Mouse (Mus musculus) layer of hippocampus, adult 9-11 months (tissue): ENCODE measurements around the gene Rhcg.

ENCODE experiments used
- DNase-seq: peaks from one replicate; pipeline ENCODE4 v3.0.0; 2022

Gene Rhcg

DNA sequence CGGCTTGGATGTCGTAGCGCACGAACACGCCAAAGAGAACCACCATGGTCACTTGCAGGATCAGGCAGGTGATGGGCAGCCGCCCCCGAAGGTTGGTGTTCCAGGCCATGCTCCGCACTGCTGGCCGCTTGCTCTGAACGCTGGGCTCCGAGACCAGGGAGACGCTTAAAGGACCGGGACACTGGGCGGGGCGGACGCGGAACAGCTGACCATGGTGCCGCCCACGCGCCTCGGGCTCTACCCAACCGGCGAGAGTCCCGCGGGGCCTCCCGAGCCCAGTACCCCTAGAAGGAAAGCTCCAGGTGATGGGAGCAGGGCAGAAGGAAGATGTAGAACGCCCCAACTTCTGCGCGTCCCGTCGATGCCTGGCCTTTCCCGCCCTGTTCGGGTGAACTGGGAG is at the start of gene Rhcg:
Rhcg (minus strand) TSS at position 240 of the 400 bp plus-strand sequence.
- no peak for DNase-seq

DNA sequence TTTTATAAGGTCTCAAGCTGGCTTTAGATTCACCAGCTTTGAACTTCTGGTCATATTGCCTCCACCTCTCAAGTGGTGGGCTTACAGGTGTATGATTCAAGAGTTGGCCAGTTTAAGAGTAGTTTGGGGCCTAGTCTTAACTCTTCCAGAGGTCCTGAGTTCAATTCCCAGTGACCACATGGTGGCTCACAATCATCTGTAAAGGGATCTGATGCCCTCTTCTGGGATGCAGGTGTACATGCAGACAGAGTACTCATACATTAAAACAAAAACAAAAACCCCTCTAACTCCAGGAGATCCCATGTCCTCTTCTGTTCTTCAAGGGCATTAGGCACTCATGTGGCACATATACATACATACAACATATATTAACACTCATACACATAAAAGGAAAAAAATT is 49.2 kb upstream of the Rhcg start:
- DNase-seq, result no peak

DNA sequence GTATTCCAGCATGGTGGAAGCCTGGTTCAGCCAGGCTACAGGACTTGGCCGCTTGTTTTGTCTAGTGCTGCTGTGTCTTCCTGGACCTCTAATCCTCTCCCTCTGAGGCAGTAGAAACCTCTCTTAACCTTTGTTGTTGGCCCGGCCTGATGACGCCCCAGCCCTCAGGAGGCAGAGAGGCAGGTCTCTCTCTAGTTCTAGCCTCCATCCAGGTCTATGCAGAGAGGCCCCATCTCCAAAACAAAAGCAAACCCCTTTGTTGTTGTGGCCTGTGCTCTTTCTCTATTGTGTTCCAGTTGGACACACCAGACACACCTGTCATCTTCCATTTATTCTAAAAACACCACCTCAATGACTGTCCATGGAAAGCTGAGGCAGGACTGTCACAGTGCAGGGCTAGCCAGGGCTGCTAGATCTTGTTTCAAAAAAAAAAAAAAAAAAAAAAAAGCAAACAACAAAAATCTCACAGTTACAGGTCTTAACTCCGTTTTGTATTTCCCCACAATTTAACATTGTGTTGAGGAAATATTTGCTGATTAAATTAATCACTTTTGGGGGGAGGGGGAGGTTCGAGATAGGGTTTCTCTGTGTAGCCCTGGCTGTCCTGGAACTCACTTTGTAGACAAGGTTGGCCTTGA is 43.9 kb upstream of the Rhcg start:
- no peak for DNase-seq

DNA sequence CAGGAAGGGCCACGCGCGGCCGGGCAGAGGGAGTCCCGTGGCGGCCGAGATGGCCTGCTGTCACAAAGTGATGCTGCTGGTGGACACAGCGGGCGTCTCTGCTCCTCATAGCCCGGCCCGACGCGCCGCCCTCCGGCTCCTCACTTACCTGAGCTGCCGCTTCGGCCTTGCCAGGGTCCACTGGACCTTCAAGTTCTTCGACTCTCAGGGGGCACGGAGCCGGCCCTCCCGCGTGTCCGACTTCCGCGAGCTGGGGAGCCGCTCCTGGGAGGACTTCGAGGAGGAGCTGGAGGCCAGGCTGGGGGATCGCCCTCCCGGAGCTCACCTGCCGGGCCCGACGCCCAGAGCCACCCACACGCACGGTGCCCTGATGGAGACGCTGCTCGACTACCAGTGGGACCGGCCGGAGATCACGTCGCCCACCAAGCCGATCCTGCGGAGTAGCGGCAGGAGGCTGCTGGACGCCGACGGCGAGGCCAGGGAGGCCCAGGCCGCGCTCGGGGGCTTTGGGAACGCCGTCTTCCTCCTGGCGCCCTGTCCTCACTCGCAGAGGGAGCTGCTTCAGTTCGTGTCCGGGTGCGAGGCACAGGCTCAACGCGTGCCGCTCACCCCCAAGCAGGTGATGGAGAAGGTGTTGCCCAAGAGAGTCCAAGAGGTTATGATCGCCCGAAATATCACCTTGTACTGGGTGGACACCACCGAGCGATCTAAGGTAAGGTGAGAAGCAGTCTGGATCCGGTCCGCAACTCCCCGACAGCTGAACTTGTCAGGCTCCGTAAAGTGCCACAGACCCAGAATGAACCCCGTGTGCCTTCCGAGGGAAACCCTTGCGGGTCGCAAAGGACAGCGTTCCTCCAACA is 43.1 kb upstream of the Rhcg start:
- DNase-seq, result no peak

DNA sequence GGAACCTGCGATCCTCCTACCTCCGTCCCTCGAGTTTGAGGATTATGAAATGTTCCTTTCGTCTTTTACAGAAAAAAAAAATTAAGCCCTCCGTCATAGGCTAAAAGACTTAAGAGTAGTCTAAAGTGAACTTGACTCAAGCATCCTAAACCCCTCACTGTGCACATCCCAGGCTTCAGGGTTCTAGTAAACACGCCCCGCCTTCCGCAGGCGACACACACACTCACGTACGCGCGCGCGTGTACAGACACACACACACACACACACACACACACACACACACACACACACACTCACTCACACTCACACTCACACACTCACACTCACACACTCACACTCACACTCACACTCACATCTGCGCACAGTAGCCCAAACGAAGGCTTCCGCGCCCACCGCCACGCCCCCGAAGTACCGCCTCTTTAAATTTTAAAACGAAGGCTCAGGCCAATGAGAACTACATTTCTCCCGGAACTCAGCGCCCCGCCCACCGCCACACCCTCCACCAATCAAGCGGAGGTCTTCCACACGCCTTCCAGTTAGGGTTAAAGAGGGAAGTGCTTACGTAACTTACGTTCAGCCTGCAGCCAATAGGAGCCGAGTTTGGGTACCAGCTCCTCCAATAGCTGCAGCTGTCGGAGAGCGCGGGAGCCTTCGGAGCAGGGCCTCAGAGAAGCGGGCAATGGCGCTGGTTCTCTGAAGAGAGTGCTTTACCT is 42.3 kb upstream of the Rhcg start, which contains the start of gene Ticrr:
Ticrr (plus strand) TSS at position 619 of the 713 bp plus-strand sequence.
- DNase-seq, result peak; percentile 96

DNA sequence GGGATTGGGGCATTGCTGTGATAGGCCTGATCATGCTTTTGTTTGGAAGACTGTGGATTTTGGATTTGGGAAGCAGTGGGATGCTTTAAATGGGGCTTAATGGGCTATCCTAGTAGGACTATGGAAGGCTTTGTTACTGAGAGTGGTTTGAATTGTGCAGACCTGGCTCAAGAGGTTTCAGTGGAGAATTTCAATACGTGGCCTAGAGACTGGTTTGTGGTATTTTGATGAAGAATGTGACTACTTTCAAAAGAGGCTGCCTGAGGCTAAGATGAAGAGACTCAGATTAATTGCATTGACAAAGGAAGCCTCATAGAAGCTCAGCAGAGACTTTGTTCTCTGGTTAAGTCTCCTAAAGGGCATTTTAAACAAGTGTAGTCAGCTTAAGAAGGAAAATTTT is 37.1 kb upstream of the Rhcg start:
- DNase-seq, result no peak

DNA sequence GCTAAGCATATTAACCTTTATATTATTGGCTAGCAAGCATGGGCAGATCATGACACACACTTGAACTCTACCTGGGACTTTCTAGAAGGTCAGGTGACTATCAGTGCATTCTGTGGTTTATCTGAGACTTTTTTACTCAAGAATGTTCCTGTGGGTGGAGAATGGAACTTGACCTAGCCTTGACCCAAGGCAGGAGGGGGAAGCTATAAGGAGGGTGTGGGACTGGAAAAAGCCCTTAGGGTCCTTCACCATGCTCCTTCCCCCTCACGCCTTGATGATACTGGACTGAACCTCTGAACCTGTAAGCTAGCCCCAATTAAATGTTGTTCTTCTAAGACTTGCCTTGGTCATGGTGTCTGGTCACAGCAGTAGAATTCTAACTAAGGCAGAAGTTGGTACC is 36.7 kb upstream of the Rhcg start:
- DNase-seq, result no peak

DNA sequence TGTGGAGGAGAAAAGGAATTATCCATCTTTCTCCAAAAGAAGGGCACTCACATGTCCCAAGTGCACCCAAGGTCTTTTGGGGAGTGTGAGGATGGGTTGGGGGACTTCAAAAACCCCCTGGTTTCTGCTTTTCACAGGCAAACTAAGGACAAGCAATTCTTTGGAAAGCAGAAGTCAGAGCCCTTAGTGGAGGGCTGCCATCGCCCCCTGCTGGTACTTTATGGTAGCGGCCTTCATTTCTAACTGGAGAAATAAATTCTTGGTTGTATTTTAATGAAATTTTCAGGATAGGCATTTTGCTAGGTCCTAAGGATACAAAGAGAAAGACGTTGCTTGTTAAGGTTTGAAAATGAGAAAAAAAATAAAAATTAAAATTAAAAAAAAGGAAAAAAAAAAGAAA is 31.5 kb upstream of the Rhcg start:
- no peak for DNase-seq

DNA sequence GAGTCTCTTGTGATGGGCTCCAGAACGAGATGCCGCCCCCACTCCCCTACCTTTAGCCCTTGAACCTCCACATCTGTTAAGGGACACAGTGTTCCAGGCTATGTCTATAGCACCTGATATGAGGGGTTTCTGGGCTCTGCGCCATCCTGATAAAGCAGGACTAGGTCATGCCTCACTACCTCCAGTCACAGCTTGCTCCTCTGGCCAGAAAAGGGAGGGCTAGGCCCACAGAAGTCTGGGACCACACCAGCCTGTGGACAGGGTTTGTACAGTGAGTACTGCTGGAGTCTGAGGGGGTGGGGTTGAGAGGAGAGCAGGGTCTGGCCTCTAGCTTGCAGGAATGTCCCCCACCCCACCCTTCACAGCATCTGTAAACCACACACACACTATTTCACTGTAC is 29.8 kb upstream of the Rhcg start:
- DNase-seq, result no peak

DNA sequence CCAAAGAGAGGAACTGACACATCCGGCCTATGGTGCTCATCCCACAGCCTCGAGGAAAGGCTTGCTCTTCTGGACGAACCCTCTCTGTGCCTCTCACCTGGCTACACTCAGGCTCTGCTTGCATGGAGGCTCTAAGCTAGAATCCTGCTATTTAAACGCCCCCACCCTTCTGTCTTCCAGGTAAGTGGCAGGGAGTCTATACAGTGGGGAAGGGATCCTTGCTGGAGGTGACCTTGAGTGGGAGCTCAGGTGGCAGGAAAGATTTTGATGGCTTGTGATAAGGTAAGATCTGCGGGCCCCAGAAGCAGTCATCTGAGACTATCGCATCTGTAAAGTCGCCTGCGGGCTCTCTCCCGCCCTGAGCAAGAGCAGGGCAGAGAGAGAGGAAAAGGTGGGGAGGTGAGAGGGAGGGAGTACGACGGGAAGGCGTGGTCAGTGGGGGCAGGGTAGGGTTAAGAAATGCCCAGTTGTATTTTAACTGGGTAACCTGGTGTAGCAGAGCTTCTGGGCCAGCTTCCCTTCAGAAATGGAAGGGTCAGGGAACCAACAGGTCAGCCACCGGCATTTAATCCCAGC is 14.4 kb upstream of the Rhcg start:
- DNase-seq, result no peak

DNA sequence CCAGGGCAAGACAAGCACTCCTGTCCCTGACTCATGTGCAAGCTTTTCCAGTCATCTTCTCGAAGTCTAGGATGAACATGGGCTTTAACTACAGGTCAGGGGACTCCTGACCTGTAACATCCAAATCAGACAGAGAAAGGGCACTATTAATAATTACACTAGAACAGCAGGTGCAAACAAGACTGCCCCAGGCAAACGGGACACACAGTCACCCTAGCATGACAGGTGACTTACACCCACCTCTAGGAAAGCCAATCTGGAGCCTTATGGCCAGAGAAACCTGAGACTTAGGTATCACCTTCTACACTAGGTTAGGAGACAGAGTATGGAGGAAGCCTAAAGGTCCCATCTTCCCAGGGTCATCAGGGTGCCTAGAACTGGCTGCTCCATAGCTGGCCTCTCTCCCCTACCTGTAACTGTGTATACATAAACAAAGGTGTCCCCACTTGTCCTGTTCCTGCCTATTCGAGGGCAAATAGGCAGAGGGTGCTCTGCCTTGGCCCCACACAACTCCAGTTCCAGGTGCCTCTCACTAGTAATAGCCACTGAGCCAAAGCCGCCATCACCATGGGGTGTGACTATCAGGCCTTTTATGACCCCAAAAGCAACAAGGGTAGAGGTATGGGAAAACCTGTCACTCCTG is 10.9 kb upstream of the Rhcg start:
- no peak for DNase-seq

DNA sequence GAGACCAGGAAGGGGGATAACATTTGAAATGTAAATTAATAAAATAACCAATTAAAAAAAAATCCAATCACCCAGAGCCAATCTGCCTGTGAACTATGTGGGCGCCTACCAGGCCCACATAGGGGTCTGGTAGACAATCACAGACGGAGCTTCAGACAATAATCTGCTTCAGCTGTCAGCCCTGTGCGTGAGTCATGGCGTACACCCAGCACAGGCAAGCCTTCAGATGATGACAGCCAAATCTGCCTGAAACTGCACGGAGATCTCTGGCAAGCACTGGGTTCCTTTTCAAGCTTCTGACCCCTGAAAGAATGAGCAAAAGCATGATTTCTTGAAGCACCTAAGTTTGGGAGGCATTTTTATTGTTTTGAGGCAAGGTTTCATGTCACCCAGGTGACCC is 8.7 kb upstream of the Rhcg start:
- DNase-seq, result peak; percentile 47

DNA sequence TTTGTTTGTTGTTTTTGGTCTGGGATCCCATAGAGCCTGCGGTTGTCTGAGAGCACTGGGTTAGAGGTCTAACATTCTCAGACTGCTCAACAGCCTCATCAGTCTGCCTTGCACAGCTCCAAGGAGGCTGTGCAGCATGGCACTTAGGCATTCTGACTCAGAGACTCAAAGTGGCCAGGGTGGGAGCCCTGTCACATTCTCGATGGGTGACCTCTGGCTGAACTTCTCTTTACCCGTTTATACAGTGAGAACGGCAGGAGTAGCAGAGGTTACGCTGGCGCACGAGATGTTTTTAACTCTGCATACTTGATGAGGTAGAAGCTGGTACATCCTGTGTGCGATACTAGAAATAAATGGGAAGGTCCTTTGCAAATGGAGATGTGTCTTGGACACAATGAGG is 5.6 kb upstream of the Rhcg start:
- DNase-seq, result no peak

DNA sequence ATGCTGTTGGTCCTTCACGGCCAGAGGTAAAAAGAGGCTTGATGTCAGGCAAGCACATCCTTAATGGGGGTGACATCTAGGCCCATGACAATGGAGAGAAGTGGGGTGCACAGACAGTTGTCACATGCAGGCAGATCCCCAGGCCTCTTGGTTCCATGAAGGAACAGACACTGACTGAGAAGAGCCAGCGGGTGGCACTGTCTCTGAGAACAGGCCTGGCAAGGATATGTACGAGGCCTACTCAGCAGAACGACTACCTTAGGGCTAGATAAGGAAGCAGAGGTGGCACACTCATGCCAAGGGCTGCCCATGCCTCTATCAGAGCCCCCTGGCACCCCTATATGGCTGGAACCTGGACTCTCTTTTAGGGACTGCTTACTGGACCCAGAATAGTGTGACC is 2.0 kb upstream of the Rhcg start:
- no peak for DNase-seq

DNA sequence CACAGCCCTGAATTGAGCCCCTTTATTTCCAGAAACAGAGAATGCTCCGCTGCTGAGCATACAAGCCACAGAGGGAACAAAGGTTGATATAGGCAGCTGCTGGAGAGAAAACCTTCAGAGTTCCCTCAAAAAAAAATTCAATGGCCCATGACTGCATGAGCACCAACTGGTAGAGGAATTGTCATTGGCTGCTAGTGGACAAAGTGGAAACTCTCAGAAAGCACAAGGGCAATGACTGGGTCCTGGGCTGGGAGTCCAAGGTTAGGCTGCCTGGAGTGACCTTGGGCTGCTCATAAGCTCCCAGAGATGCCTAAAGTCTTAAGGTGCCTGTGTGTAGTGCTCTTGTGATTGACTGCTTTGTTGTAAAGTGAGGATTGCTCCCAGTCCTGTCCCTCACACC is 1.5 kb downstream of the Rhcg start:
- no peak for DNase-seq

DNA sequence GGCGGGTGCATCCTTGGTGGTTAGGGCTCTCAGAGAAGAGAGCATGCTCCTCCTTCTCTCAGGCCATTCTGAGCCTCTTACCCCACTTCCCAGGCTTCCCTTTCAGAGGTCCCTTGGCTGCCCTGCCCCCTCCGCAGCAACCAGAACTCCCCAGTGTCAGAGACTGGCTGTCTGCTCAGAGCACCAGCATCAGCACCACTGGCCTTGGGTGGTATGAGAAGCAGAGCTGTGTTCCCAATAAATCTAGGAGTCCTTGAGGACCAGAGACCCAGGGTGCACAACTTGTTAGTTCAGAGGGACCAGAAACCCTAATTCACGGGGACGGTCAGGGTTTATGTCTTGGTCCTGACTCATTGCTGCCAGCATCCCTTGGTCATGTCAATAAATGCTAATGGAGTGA is 2.4 kb downstream of the Rhcg start:
- DNase-seq, result no peak

DNA sequence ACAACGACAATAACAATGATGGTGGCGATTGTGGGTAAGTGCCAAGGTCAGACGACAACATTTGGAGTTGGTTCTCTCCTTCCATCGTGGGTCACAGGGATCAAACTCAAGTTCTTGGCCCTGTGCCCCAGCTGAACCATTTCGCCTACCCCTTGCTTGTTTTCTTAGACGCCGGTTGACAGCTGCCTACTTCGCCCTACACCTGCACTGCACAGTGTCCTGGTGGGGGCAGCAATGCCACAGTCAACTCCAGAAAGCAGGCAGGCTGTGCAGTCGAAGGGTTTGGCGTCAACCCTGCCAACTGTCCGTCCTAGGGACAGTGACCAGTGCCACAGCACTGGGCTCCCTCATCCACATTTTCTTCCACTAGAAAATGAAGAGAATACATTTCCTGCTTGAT is 4.1 kb downstream of the Rhcg start:
- DNase-seq, result no peak

DNA sequence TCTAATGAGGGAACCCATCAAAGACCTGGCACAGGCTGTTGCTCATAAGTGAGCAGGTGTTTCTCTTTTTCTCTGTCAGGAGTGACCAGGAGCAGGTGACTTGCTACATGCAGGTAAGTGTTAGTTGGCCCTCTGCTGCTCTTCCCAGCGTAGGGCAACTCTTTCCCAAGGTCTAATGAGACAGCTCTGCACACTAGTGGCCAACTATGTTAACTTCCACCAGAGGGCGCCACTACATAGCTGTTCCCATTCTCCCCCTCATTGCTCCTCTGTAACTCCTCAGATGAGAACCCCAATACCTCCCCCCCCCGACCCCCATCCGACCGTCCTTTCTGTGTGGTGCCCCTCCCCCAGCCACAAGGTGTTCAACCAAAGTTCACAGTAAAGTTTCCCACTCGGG is 4.7 kb downstream of the Rhcg start:
- DNase-seq, result no peak

DNA sequence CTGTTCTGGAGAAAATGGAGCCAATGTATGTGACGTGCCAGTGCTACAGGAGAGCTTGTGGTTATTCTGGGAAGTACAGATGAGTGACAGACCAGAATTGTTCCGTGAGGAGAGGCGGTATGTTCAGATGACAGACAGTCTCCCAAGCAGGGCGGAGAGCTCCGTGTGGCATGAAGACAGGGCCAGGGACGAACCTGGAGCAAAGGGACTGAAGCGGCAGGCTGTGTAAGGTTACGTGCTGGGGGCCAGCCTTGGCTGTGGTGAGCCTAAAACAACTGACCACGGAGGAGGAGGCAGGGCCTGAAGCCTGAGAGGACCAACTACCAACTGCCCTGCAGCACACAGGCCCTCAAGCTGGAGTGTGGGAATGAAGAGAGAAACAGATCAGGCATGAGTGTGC is 5.6 kb downstream of the Rhcg start:
- DNase-seq, result no peak

DNA sequence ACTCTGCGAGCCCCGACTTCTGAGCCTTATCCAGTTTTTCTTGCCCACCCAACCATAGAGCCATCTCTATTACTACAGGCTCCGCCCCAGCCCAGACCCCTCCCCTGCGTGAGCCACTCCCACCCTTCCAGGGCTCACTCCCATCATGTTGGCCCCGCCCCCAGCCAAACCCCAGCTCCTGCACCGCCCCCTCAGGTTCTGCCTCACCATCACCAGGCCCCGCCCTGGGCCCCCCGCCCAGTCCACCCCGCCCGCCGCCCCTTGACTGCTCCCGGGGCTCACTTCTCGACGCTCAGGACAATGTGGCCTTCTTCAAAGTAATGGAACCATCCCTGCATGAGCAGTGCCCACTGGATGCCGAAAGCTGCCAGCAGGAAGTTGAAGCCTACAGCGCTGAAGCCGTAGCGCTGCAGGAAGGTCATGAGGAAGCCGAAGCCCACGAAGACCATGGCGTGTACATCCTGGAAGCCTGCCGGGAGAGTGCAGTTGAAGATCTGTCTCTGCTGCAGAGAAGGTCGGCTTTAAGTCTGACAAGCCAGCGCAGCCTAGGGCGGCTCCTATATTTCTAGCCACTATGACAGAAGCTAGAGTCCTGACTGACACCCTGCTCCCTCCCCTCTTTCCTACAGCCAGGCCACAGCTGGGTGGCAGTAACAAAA is 10.1 kb downstream of the Rhcg start:
- no peak for DNase-seq

DNA sequence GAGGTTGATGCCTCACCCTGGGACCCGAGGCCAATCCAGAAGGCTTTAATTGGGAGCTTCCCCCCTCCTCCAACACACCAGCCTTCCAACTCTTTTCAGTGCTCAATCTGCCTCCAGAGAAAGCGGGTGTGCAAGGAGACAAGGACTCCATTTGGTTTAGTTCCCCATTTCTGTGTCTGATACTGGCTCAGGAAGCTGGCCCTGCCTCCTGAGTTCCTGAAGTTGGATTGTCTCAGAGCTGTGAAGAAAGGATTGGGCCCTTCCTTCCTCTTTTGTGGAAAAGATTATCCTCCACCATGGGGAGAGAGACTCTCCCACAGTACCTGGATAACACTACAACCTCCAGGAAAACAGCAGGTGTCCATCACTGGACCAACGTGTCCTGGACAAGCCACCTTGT is 10.7 kb downstream of the Rhcg start:
- DNase-seq, result no peak

DNA sequence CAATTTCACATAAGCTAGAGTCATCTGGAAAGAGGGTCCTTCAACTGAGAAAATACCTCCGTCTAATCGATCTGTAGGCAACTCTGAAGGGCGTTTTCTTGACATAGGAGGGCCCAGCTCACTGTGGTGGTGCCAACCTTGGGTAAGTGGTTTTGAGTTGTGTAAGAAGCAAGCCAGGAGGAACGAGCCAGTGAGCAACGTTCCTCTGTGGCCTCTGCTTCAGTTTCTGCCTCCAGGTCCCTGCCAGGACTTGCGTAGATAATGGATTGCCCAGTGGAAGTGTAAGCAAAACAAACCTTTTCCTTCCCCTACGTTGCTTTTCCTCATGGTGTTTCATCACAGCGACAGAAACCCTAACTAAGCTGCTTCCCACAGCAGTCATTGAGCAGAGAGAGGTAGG is 15.5 kb downstream of the Rhcg start:
- DNase-seq, result no peak

DNA sequence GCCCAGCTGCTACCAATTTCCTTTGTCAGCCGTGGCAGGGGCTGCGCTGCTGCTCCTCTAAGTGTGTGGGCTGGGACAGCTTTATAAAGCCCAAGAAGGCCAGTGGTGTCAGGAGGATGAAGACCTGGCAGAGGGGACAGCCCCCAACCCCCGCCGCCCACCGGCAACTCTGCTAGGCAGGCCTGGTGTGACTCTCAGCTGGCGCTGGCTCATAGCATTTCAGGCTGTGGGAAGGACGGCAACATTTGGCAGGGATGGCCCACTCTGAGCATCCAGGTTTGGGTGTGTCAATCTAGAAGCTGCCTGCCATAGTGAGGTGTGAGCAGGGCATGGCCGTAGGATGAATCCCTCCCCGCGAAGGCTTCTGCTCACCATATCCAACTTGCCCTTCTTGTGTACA is 17.3 kb downstream of the Rhcg start:
- DNase-seq, result no peak
